Mouse (Mus musculus): ENCODE measurements at regions not wholly inside any gene's neighbourhood (a gene's known extent, or its start where the extent isn't known, plus 50 kb on each side); places are given as distances from the start of the nearest gene placed in this dataset.

DNA sequence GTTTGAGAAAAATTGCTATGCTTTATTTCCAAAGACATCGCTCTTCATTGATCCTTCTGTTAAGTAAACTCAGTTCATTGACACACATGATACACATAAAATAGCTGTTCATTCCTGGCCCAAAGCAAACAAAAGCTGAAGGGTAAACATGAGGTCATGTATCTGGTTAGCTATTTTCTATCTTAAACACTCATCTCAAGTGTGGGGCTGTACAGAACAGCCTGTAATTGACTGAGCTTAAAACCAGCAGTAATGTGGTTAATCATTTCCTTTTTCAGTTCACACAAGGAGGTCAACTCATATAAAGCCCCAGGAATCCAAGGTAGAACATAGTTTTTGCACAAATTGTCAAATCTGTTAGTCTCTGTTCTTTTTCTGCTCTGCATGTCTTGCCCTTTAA, 94.5 kb downstream of the Cldn17 start:
- DNase-seq (ENCODE audit: extremely low spot score, low read depth, low spot score) = no peak

DNA sequence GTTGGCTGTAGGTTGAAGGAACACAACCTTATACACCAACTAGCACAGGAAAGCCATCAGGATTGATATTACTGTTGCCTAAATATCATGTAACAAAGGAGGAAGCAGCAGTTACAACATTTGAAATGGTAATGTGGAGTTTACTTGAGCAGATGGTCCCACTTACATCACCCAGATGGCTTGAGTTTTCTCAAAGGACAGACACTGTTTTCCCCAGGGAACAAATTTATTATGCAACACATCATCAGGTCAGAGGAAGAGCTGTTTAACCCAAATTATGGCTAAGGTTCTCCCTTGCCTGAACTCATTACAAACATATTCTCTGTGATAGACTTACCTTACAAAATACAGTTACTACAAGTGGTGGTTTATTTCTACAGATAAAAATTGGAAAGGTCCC, 98.6 kb downstream of the Cldn17 start:
- no peak for DNase-seq (ENCODE audit: extremely low spot score, low read depth, low spot score)

DNA sequence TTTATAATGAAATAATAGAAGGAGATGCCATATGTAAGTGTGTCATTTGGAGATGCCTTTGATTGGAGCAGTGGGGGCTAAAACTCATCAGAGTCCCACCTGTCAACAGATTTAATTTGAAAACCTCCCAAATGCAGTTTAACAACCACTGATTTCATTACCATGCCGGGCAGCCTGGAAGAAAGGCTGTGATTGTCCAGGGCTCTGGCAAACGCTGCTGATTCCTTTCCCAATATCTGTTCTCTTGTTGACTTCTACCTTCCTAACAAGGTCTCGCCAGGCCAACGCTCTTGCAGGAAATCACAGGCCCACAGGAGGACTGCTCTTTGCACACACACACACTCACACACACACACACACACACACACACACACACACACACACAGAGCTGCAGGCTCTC, 102.4 kb downstream of the Cldn17 start:
- no peak for DNase-seq (ENCODE audit: extremely low spot score, low read depth, low spot score)

DNA sequence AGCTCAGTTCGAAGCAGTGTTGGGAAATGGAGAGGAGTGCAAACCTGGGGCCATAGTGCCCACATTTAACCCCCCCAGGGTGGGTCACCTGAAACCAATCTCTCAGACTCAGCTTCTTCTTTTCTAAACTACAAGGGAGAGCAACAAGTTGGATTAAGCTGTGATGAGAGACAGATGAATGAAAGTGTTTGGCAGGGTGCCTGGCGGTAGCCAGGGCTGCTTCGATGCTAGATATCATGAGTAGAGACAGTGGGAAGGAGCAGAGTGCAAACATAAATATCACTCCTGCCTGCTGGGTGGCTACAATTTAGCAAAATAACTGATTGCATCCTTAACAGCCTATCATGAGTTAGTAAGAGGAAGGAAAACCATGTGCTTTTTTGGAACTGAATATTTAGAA, 106.9 kb downstream of the Cldn17 start:
- DNase-seq (ENCODE audit: extremely low spot score, low read depth, low spot score) = no peak

DNA sequence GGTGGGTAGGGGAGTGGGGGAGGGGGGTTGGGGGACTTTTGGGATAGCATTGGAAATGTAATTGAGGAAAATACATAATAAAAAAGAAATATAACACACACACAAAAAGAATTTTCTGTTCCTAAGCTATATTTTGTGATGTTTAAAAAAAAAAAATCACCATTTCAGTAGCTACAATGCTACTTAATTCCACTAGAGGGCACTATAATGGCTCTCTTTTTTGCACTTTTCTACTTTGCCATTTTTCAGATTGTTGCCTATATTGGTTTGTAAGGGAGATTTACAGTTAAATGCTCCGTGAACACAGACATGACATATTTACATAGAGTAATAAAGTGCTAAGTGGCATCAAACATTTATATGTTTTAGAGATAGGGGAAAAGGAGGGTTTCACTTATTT, 102.7 kb upstream of the Grik1 start:
- no peak for DNase-seq (ENCODE audit: extremely low spot score, low read depth, low spot score)

DNA sequence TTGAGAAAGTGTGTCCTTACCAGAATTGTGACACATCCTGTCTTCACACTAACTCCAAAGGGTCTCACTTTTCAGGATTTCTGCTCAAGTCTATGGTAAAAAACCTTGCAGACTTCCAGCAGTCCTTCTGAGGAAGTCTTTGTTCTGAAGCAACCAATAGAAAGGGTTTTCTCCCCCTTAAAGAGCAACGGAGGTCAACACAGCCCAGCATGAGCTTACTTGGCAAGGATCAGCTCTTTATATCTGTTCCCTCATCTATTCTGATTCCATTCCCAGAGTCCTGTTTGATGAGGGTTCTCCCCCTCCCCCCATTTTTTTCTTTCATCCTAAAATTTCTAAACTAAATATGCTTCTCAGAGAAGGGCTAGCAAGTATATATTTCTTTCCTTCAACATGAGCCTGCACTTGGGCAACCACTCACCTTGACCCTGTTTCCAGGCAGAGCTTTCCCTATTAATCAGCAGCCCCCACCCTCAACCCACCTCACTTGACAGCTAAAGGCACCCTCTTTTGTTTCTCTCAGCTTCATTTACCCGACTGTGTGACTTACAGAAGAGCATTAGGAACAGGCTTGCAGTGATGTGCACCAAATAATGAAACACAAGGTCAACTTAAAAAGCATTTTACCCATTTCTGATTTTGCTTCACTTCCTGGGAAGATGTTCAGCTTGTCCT, 91.7 kb upstream of the Grik1 start:
- no peak for DNase-seq (ENCODE audit: extremely low spot score, low read depth, low spot score)

DNA sequence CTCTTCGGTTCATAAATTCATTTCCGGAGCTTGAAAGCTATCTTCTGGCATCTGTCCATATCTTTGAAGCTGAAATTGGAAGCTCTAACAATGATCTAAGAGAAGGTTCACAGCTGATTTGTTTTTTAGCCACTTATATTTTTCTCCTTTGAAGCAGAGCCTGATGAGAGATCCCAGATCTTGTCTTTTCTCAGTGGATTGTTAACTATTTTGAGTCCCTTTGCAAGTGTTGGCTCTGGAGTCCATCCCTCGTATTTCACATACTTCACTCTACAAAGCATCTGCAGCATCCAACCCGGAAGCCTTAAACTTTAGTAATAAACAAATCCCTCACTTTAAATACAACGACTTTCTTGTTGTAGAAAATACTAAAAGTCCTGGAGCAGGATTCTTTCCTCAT, 85.6 kb upstream of the Grik1 start:
- DNase-seq (ENCODE audit: extremely low spot score, low read depth, low spot score) = no peak

DNA sequence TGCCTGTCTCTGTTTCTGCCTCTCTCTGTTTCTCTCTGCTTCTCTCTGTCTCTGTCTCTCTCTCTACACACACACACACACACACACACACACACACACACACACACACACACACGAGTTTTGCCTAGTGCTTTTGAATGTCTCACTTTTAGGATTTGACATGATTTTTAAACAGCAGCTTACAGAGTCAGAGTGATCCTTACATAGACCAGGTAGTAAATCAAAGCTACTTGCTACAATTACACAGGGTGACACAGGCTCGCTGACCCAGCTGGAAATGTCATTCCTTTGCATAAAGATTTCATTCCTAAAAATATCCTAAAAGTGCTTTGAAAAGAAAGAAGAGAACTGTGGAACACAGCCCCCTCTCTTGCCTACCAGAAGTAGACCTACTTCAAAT, 84.5 kb upstream of the Grik1 start:
- no peak for DNase-seq (ENCODE audit: extremely low spot score, low read depth, low spot score)

DNA sequence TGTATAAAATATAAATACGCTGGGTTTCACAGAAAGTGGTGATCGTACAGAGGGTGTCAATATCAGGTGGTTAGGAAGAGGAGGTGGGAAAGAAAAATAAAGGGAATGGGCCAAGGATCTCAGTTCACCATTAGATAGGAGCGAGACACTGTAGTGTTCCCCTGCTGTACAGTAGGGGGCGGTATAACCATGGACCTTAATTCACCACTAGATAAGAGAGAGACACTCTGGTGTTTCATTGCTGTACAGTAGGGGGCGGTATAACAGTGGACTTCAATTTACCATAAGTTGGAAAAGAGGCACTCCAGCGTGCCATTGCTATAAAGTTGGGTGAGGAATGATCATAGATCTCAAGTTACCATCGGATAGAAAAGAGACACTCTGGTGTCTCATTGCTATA, 82.0 kb upstream of the Grik1 start:
- DNase-seq (ENCODE audit: extremely low spot score, low read depth, low spot score) = peak; percentile 58

DNA sequence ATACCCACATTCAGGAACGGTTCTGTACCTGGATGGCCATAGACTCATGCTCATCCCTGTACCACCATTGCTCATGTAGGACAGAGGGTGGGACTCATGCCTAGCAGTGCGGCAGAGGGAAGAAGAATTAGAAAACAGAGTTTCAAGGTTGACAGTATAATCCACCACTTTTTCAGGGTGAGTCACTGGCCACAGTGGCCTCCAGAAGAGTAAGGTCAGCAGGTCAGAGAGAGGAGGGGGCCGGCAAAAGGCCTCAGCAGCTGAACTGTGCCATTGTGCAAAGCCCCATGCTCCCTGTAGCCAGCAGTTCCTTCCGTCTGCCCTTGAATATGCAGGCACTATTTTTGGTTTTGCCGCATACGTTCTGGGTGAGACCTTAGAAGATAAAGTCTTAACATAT, 78.1 kb upstream of the Grik1 start:
- DNase-seq (ENCODE audit: extremely low spot score, low read depth, low spot score) = no peak

DNA sequence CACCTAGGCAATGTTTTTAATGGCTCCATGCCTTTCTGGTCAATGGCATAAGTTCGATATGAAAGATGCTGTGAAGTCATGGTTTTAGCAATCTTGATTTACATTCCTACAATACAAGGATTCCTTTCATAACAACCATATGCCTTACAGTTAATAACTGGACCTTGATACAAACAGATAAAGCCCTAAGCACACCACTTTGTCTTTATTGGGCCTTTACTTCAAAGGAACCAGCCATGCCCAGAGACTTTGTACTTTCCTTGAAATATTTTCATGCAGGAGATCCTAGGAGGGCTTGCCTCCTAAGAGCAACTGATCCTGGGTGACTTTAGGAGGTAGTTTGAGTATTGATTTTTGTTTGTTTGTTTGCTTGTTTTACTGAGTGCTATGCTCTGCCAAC, 77.1 kb upstream of the Grik1 start:
- no peak for DNase-seq (ENCODE audit: extremely low spot score, low read depth, low spot score)

DNA sequence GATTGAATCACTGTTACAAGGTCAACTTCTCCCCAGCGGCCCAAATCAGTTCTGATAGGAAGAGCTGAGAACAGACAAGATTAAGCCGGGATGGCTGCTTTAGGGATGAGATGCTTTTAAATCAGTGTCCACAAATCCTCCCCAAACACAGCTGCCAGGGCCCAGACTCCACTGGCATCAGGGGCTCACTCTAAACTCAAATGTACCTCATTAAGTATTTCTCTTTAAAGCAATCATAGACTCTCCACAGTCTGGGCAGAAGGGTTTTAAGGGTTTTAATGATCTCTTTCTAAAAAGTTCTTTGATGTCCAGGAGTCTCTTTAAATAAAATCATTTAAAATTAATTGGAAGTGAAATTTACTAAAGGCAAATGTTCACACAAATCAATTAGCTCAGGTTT, 70.0 kb upstream of the Grik1 start:
- no peak for DNase-seq (ENCODE audit: extremely low spot score, low read depth, low spot score)
